Mouse (Mus musculus) testis, adult 2 months (tissue): ENCODE data around the gene Nr1h3. TPM values are rescaled to one million over a fixed set of nuclear protein-coding genes. Genes with fewer than 3 reads are reported as not detected.

Experiments used
- H3K27ac ChIP-seq: fragments of 200-500 bp; 2 replicates; pipeline ENCODE4 v1.5.1; 2012; ENCODE audit warnings: low read depth, low read length; ENCODE audit not compliant: control insufficient read depth, insufficient read depth
- H3K27me3 ChIP-seq: fragments of 200-500 bp; 2 replicates; pipeline ENCODE4 v1.6.1; 2012; ENCODE audit warnings: mild to moderate bottlenecking, low read length, moderate library complexity; ENCODE audit not compliant: control insufficient read depth, insufficient read depth
- H3K36me3 ChIP-seq: fragments of 200-500 bp; 2 replicates; pipeline ENCODE4 v1.6.1; 2012; ENCODE audit warnings: mild to moderate bottlenecking, low read length; ENCODE audit not compliant: control insufficient read depth, insufficient read depth
- H3K4me1 ChIP-seq: fragments of 200-500 bp; 2 replicates; pipeline ENCODE4 v1.6.1; 2012; ENCODE audit warnings: low read length; ENCODE audit not compliant: control insufficient read depth, insufficient read depth
- H3K4me3 ChIP-seq: fragments of 200-500 bp; 2 replicates; pipeline ENCODE4 v1.5.1; 2012; ENCODE audit warnings: low read depth, mild to moderate bottlenecking, low read length, moderate library complexity, mixed read lengths; ENCODE audit not compliant: control insufficient read depth
- CTCF ChIP-seq: fragments of 200-500 bp; IDR thresholded peaks from 2 replicates; pipeline ENCODE4 v1.5.1; 2012; ENCODE audit warnings: low read depth, mild to moderate bottlenecking, inconsistent platforms, low read length, moderate library complexity; ENCODE audit not compliant: control insufficient read depth, insufficient read depth, insufficient replicate concordance
- POLR2A ChIP-seq: fragments of 200-500 bp; IDR thresholded peaks from 2 replicates; pipeline ENCODE4 v1.6.1; 2012; ENCODE audit warnings: low read depth, mild to moderate bottlenecking, inconsistent platforms, low read length, moderate library complexity; ENCODE audit not compliant: control insufficient read depth
- polyA plus RNA-seq: library from polyadenylated mRNA; depleted of rRNA; stranded (reverse); fragments of >200 nt; gene quantifications from 2 replicates; pipeline ENCODE4 v1.2.3, GENCODE M21; 2012; rRNA removed

The Nr1h3 gene
- polyA plus RNA-seq, 1 experiment: 20.0 TPM

DNA sequence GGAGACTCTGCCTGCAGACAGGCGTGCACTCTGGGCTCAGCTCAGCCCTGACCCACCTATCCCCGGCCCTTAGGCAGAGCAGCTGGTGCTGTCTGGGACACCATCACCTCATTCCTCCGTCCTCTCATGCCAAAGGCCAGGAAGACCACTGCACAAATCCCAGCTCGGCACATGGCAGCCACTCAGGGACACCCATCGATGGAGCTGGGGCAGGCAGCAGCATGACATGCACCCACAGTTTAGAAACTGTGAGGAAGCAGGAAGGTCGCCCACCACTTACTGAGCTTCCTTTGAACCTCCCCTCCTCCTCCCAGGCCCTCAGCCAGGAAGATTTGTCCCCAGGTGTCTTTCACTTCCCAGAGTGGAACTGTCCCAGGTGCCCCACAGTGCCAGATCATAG lies 65.2 kb downstream of the Nr1h3 start:
- H3K27ac ChIP-seq: no peak overlapping the region
- TF ChIP-seq POLR2A (no peak), CTCF (no peak)
- H3K27me3 ChIP-seq: no peaks in the 10 kb centered on the region
- H3K4me3 ChIP-seq: no peak overlapping the region
- no peaks in the 10 kb centered on the region for H3K4me1 ChIP-seq
- H3K36me3 ChIP-seq: peaks cover under 1% of the 10 kb centered on the region

DNA sequence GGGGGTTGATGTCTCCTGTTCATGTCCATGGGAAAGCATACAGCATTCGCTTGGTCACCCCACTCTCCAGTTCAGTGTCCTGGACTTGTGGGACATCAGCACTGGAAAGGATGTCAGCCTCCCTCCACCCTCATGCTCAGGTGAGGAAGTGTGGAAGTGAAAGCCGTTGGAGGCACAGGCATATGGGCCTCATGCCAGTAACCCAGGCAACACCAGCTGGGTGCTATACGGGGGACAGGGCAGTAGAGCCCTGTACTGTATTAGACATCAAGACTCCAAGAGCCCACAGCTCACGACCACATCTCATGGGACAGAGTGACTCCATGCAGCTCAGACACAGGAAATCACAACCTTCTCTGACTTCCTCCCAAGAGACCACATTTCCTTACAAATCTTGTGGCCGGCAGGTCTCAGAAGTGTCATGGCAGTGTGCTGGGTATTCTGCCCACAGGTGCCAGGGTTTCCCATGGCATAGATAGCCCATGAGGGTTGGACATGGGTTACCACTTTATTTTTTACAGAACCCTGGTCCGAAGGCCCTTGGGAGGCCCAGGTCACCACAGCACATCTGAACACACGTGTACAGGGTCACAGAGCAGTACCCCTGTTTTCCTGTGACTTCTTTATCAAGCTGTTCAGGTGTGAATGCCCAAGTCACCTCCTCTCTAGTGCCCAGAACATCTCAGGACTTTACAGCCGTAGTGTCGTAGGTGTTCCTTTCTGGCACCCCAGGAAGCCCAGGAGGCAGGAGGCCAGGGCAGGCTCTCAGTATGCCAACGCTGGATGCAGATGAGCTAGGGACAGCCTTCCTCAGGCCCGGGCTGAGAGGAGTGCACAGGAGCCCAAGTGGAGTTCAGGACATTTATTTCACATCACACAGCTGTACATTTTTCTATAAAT lies 65.9 kb downstream of the Nr1h3 start:
- H3K4me3 ChIP-seq: no peak overlapping the region
- no peak overlapping the region for H3K27ac ChIP-seq
- no peak for TF ChIP-seq CTCF
- TF ChIP-seq POLR2A: no peak
- no peaks in the 10 kb centered on the region for H3K36me3 ChIP-seq
- no peaks in the 10 kb centered on the region for H3K27me3 ChIP-seq
- H3K4me1 ChIP-seq: no peaks in the 10 kb centered on the region

Other genes with a start within 250 kb of the Nr1h3 start
- 6.7 and 7.1 TPM in 2 replicates for gene Rapsn, start 167.2 kb downstream of the Nr1h3 start, polyA plus RNA-seq
- gene Psmc3, start 148.8 kb downstream of the Nr1h3 start, polyA plus RNA-seq: 435 and 494 TPM in 2 replicates
- 65.7 and 67.9 TPM in 2 replicates for gene Slc39a13, start 132.4 kb downstream of the Nr1h3 start, polyA plus RNA-seq
- 2.5 and 2.9 TPM in 2 replicates for gene Spi1, start 120.4 kb downstream of the Nr1h3 start, polyA plus RNA-seq
- gene Mybpc3, start 84.7 kb downstream of the Nr1h3 start, polyA plus RNA-seq: 0.04 TPM in 1 of 2 replicates, not detected in the other
- 9.0 and 11.4 TPM in 2 replicates for gene Madd, start 19.0 kb downstream of the Nr1h3 start, polyA plus RNA-seq
- 11.9 and 12.0 TPM in 2 replicates for gene Acp2, start 51 bp upstream of the Nr1h3 start, polyA plus RNA-seq
- gene Ddb2, start 34.1 kb upstream of the Nr1h3 start, polyA plus RNA-seq: 13.2 and 13.7 TPM in 2 replicates
- gene Pacsin3, start 53.1 kb upstream of the Nr1h3 start, polyA plus RNA-seq: 3.9 and 5.7 TPM in 2 replicates
- gene Arfgap2, start 62.1 kb upstream of the Nr1h3 start, polyA plus RNA-seq: 29.1 and 34.6 TPM in 2 replicates
- 81.5 and 91.7 TPM in 2 replicates for gene 1110051M20Rik, start 241.9 kb upstream of the Nr1h3 start, polyA plus RNA-seq